Mouse (Mus musculus): ENCODE results near the gene Nkd1.

GRCm38 (mm10) chr8:88569366-88569765, 48.2 kb downstream of the Nkd1 start:
- TF ChIP-seq MAFK (IDR thresholded peaks at IDR 0.05; ENCODE audit: insufficient read depth, low read depth, low read length): no peak
- no peak for TF ChIP-seq CHD2 (IDR thresholded peaks at IDR 0.05; ENCODE audit: low read depth, low read length)
- TF ChIP-seq HCFC1 (IDR thresholded peaks at IDR 0.05; ENCODE audit: borderline replicate concordance, insufficient read depth, low read length): no peak
